Mouse (Mus musculus): Measurements from ENCODE around the gene Mad1l1.

DNA sequence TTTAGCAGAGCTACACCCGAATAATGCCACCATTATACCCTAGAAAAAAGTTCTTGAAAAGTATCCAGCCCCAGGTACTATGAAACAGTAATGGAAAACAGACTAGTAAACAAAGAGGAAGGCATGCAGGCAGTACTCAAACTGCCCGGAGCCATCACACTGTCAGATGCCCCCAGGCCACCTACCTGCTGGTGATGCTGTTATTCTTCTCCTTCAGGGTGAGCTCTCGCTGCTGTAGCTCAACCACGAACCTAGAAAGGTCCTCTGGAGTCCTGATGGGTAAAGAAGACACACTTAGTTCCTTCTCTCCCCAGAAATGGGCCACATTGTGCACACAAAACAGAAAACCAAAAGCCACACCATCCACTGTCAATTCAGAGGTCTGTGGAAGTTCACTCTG is 60.0 kb downstream of the Mad1l1 start:
- TF ChIP-seq CTCF (IDR thresholded peaks at IDR 0.05; ENCODE audit: insufficient read depth, low read depth, low read length), result no peak
- no peak for TF ChIP-seq POLR2A (IDR thresholded peaks at IDR 0.05; ENCODE audit: insufficient read depth, low read depth, low read length)
